ENCODE assay signal across 17 mouse cellular contexts in the genomic region with DNA sequence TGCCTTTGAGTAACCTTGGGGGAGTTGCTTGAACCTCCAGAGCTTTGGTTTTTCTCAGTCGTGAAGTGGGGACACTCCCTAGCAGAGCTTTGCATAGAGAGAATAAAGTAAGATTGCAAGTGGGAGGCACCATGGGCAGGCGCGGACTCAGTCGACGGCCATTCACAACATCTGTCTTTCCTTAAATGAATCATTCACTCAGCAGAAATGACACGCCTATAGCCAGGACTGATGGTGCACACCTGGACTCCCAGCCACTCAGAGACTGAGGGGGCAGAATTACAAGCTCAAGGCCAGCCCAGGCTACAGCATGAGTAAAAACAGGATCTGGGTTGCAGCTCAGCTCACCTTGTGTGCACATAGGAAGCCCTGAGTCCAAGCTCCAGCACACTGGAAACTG.
"Had no signal": no experiment of that assay in that cellular context is flagged by ENCODE, and none has a peak within 500 bp of the region (broad histone marks: within the 10 kb centered on the region; RNA-seq: fewer than 3 reads in every experiment).

No protein-coding gene starts in this region.

- H3K4me2 ChIP-seq: liver, embryonic 13.5 days; lung, embryonic 15.5 days; midbrain, embryonic 11.5 days; midbrain, embryonic 15.5 days; neural tube, embryonic 13.5 days had no signal

- DNase-seq: kidney, adult 9 months; kidney, postnatal 36 days; left cerebral cortex, postnatal 4 days; liver; liver, embryonic 13.5 days; liver, postnatal 0 days; lung, postnatal 14 days; right cerebral cortex, adult 18-20 months; right cerebral cortex, postnatal 25 days had no signal

- H3K27ac ChIP-seq: kidney, postnatal 0 days; layer of hippocampus, adult 2 months; liver, embryonic 13.5 days; lung, embryonic 15.5 days; macrophage; midbrain, embryonic 15.5 days; neural tube, embryonic 13.5 days had no signal

- H3K36me3 ChIP-seq: liver, embryonic 13.5 days; lung, embryonic 15.5 days; midbrain, embryonic 15.5 days had no signal

- H3K4me3 ChIP-seq: layer of hippocampus, adult 2 months; liver, embryonic 13.5 days; lung, embryonic 15.5 days; megakaryocyte, embryonic 14.5 days; midbrain, embryonic 15.5 days; neural tube, embryonic 13.5 days had no signal

- H3K27me3 ChIP-seq: liver, embryonic 13.5 days; lung, embryonic 15.5 days; midbrain, embryonic 15.5 days; neural tube, embryonic 13.5 days had no signal

- H3K9me3 ChIP-seq: liver, embryonic 13.5 days; lung, embryonic 15.5 days; midbrain, embryonic 15.5 days; neural tube, embryonic 13.5 days had no signal

- ATAC-seq: liver, postnatal 0 days; midbrain, embryonic 15.5 days had no signal

- H3K9ac ChIP-seq: liver, embryonic 13.5 days; liver, postnatal 0 days; lung, embryonic 15.5 days; midbrain, embryonic 15.5 days; neural tube, embryonic 13.5 days had no signal
